In the genomic region with DNA sequence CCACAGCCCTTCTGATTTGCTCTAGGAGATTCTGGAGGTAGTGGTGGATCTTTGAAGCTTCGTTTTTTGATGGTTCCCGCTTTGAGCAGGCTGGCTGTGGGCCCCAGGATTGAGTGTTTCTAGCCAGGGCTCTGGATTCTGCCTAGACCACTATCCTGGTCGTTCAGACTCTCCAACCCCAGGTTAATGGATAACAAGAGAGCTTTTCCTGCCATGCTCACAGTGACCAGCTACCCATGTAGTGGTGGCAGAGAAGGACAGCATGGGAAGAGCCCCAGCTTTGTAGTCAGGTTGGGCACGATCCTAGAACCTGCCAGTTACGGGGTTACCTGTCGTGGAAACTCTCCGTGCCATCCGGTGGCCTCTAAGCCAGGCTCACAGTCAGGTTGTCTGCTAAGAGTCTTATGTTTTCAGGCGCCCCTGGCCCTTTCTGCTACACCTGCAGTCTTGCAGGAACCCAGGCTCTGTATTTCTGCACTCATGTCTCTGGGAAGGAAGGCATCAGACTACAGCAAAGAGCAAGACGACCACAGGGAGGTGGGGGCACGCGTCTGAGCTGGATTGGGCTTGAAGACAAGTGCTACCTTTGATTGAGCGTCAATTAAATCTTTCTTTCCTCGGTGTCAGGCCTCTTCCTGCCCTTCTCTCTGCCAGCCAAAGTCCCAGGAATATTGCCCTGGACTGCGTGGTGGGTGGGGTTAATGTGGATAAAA, we compare ENCODE assay signal across 14 mouse cellular contexts. TPM values are rescaled to one million over a fixed set of nuclear protein-coding genes. Genes with fewer than 3 reads are reported as not detected.
DNase-seq lines count a peak whose midpoint lies in the region; ATAC-seq and TF ChIP-seq lines count a peak whose summit lies in the region.
"Had no signal": no experiment of that assay in that cellular context is flagged by ENCODE, and none has a peak within 500 bp of the region (broad histone marks: within the 10 kb centered on the region; RNA-seq: fewer than 3 reads in every experiment).

No protein-coding gene starts in this region.

- H3K27me3 ChIP-seq in forebrain, postnatal 0 days (ENCODE audit: insufficient read depth, low read length) = no peaks in the 10 kb centered on the region
- no peaks in the 10 kb centered on the region for H3K27me3 ChIP-seq in kidney, embryonic 14.5 days (ENCODE audit: control insufficient read depth, insufficient read depth, low read length)
- no peaks in the 10 kb centered on the region for H3K27me3 ChIP-seq in midbrain, embryonic 16.5 days (ENCODE audit: control insufficient read depth, insufficient read depth, low read depth, low read length)
- H3K27me3 ChIP-seq: embryonic facial prominence, embryonic 12.5 days; limb, embryonic 12.5 days; lung, embryonic 15.5 days had no signal

- H3K27ac ChIP-seq in forebrain, postnatal 0 days (ENCODE audit: low read depth, low read length) = peak overlapping the region; percentile 66
- no peak overlapping the region for H3K27ac ChIP-seq in kidney, embryonic 14.5 days (ENCODE audit: low read depth, low read length)
- peak overlapping the region; percentile 88 for H3K27ac ChIP-seq in midbrain, embryonic 16.5 days (ENCODE audit: low read length)
- H3K27ac ChIP-seq: embryonic facial prominence, embryonic 12.5 days; limb, embryonic 12.5 days; lung, embryonic 15.5 days had no signal

- ATAC-seq in forebrain, postnatal 0 days = peak; percentile 56
- ATAC-seq in kidney, embryonic 14.5 days (ENCODE audit: low FRiP score, low TSS enrichment) = peak; percentile 46; the same call in 1 of the 2 replicates
- peak; percentile 68 for ATAC-seq in midbrain, embryonic 16.5 days

- H3K9me3 ChIP-seq in forebrain, postnatal 0 days (ENCODE audit: low read length) = no peaks in the 10 kb centered on the region
- no peaks in the 10 kb centered on the region for H3K9me3 ChIP-seq in kidney, embryonic 14.5 days (ENCODE audit: control insufficient read depth, low read length)
- no peaks in the 10 kb centered on the region for H3K9me3 ChIP-seq in midbrain, embryonic 16.5 days (replicated peaks; ENCODE audit: control insufficient read depth, low read length, poor library complexity, severe bottlenecking)
- H3K9me3 ChIP-seq: embryonic facial prominence, embryonic 12.5 days; limb, embryonic 12.5 days; lung, embryonic 15.5 days had no signal

- no peak for TF ChIP-seq CTCF in forebrain, postnatal 0 days (IDR thresholded peaks at IDR 0.05; ENCODE audit: low read depth)

- peaks cover 17% of the 10 kb centered on the region for H3K4me1 ChIP-seq in forebrain, postnatal 0 days (ENCODE audit: insufficient read depth)
- peaks cover 4% of the 10 kb centered on the region; the same call in 1 of the 2 replicates for H3K4me1 ChIP-seq in kidney, embryonic 14.5 days (ENCODE audit: control insufficient read depth, insufficient read depth, low read length)
- H3K4me1 ChIP-seq in midbrain, embryonic 16.5 days (ENCODE audit: control insufficient read depth, insufficient read depth, low read length) = peaks cover 36% of the 10 kb centered on the region

- DNase-seq in kidney, adult 11 months = peak; percentile 17
- DNase-seq in kidney, adult 18-20 months = no peak
- no peak for DNase-seq in forebrain, postnatal 0 days
- DNase-seq in cerebellum, adult 18-20 months = no peak
- no peak for DNase-seq in frontal cortex, adult 2 months (ENCODE audit: extremely low spot score in 1 of 2, low spot score in 1 of 2)
- no peak for DNase-seq in left cerebral cortex, adult 11 months (ENCODE audit: low spot score)
- DNase-seq: cerebellum, adult 9-11 months; heart, postnatal 4 days; thymus, adult 18-20 months had no signal

- no peak overlapping the region for H3K4me3 ChIP-seq in forebrain, postnatal 0 days (ENCODE audit: low read depth, low read length)
- no peak overlapping the region for H3K4me3 ChIP-seq in kidney, embryonic 14.5 days (ENCODE audit: low read length)
- H3K4me3 ChIP-seq in midbrain, embryonic 16.5 days (ENCODE audit: low read depth, low read length) = no peak overlapping the region
- H3K4me3 ChIP-seq: embryonic facial prominence, embryonic 12.5 days; limb, embryonic 12.5 days; lung, embryonic 15.5 days had no signal

- no peaks in the 10 kb centered on the region; the same call in 1 of the 2 replicates for H3K36me3 ChIP-seq in forebrain, postnatal 0 days (ENCODE audit: insufficient read depth)
- H3K36me3 ChIP-seq in kidney, embryonic 14.5 days (ENCODE audit: control insufficient read depth, insufficient read depth, low read length) = no peaks in the 10 kb centered on the region
- H3K36me3 ChIP-seq in midbrain, embryonic 16.5 days (ENCODE audit: control insufficient read depth, insufficient read depth, low read length) = no peaks in the 10 kb centered on the region
- H3K36me3 ChIP-seq: embryonic facial prominence, embryonic 12.5 days; limb, embryonic 12.5 days had no signal

- peak overlapping the region; percentile 21; the same call in 1 of the 2 replicates for H3K4me2 ChIP-seq in forebrain, postnatal 0 days (ENCODE audit: low read depth)
- no peak overlapping the region for H3K4me2 ChIP-seq in kidney, embryonic 14.5 days (replicated peaks; ENCODE audit: low read depth, low read length)
- peak overlapping the region; percentile 38 for H3K4me2 ChIP-seq in midbrain, embryonic 16.5 days (ENCODE audit: low read length)
- H3K4me2 ChIP-seq: embryonic facial prominence, embryonic 12.5 days; limb, embryonic 12.5 days; lung, embryonic 15.5 days had no signal

- WGBS in forebrain, postnatal 0 days = 35% methylated on average over 15 of the region's 15 CpGs
- 45% methylated on average over 15 of the region's 15 CpGs for WGBS in kidney, embryonic 14.5 days
- WGBS in midbrain, embryonic 16.5 days = 36% methylated on average over 15 of the region's 15 CpGs

- peak overlapping the region; percentile 19; the same call in 1 of the 2 replicates for H3K9ac ChIP-seq in forebrain, postnatal 0 days
- H3K9ac ChIP-seq in kidney, embryonic 14.5 days (ENCODE audit: low read depth, low read length) = no peak overlapping the region
- peak overlapping the region; percentile 42; the same call in 1 of the 2 replicates for H3K9ac ChIP-seq in midbrain, embryonic 16.5 days (ENCODE audit: low read depth, low read length)
- H3K9ac ChIP-seq: embryonic facial prominence, embryonic 12.5 days; limb, embryonic 12.5 days; lung, embryonic 15.5 days had no signal

RNA-seq across cellular contexts. Expression of gene Cpne2, which starts 33.8 kb away (rescaled TPM):
- 49.2 and 68.8 TPM in 2 replicates for total RNA-seq in forebrain, postnatal 0 days (2014; rRNA removed)
- 41.6 and 58.3 TPM in 2 replicates for polyA plus RNA-seq in forebrain, postnatal 0 days (2015; fragmentation: Nextera tagmentation; extraction: Ambion mirVana)
- 13.2 and 13.6 TPM in 2 replicates for polyA plus RNA-seq in kidney, embryonic 14.5 days (2014; fragmentation: Nextera tagmentation; extraction: Ambion mirVana)
- 25.0 and 26.2 TPM in 2 replicates for polyA plus RNA-seq in midbrain, embryonic 16.5 days (2015; fragmentation: Nextera tagmentation; extraction: Ambion mirVana)
- polyA plus RNA-seq in frontal cortex, adult 2 months (2012; rRNA removed) = 49.0 and 49.3 TPM in 2 replicates

RNA-seq across cellular contexts. Expression of gene Rspry1, which starts 35.1 kb away (rescaled TPM):
- 53.5 and 55.8 TPM in 2 replicates for total RNA-seq in forebrain, postnatal 0 days (2014; rRNA removed)
- 26.2 and 32.0 TPM in 2 replicates for polyA plus RNA-seq in forebrain, postnatal 0 days (2015; fragmentation: Nextera tagmentation; extraction: Ambion mirVana)
- 29.6 and 37.3 TPM in 2 replicates for polyA plus RNA-seq in kidney, embryonic 14.5 days (2014; fragmentation: Nextera tagmentation; extraction: Ambion mirVana)
- 51.2 and 56.6 TPM in 2 replicates for polyA plus RNA-seq in midbrain, embryonic 16.5 days (2015; fragmentation: Nextera tagmentation; extraction: Ambion mirVana)
- polyA plus RNA-seq in frontal cortex, adult 2 months (2012; rRNA removed) = 17.9 and 18.6 TPM in 2 replicates

RNA-seq across cellular contexts. Expression of gene Fam192a, which starts 35.2 kb away (rescaled TPM):
- 44.5 and 51.4 TPM in 2 replicates for total RNA-seq in forebrain, postnatal 0 days (2014; rRNA removed)
- polyA plus RNA-seq in forebrain, postnatal 0 days (2015; fragmentation: Nextera tagmentation; extraction: Ambion mirVana) = 71.5 and 79.9 TPM in 2 replicates
- polyA plus RNA-seq in kidney, embryonic 14.5 days (2014; fragmentation: Nextera tagmentation; extraction: Ambion mirVana) = 60.2 and 82.1 TPM in 2 replicates
- 74.0 and 88.9 TPM in 2 replicates for polyA plus RNA-seq in midbrain, embryonic 16.5 days (2015; fragmentation: Nextera tagmentation; extraction: Ambion mirVana)
- 54.5 and 63.2 TPM in 2 replicates for polyA plus RNA-seq in frontal cortex, adult 2 months (2012; rRNA removed)
